Mouse (Mus musculus): Measurements from ENCODE around the gene Rac2.

The Rac2 gene

GRCm38 (mm10) chr15:78572658-78573397 is at the start of gene Rac2:
Rac2 (minus strand) TSS chr15:78572783.
- no peak for DNase-seq (ENCODE audit: low read depth)

GRCm38 (mm10) chr15:78616973-78617372 is 44.4 kb upstream of the Rac2 start:
- no peak for DNase-seq (ENCODE audit: low read depth)

GRCm38 (mm10) chr15:78614536-78614935 is 42.0 kb upstream of the Rac2 start:
- DNase-seq (ENCODE audit: low read depth): no peak

GRCm38 (mm10) chr15:78610705-78611462 is 38.3 kb upstream of the Rac2 start:
- no peak for DNase-seq (ENCODE audit: low read depth)

- DNase-seq (ENCODE audit: low read depth): no peak
Measured at GRCm38 (mm10) chr15:78607463-78607862, 34.9 kb upstream of the Rac2 start.

GRCm38 (mm10) chr15:78606059-78606458 is 33.5 kb upstream of the Rac2 start:
- DNase-seq (ENCODE audit: low read depth): no peak

GRCm38 (mm10) chr15:78605371-78605791 is 32.8 kb upstream of the Rac2 start:
- DNase-seq (ENCODE audit: low read depth): no peak

GRCm38 (mm10) chr15:78604255-78604654 is 31.7 kb upstream of the Rac2 start:
- no peak for DNase-seq (ENCODE audit: low read depth)

GRCm38 (mm10) chr15:78601180-78601579 is 28.6 kb upstream of the Rac2 start:
- DNase-seq (ENCODE audit: low read depth): no peak

GRCm38 (mm10) chr15:78599529-78600193 is 27.1 kb upstream of the Rac2 start:
- no peak for DNase-seq (ENCODE audit: low read depth)

- no peak for DNase-seq (ENCODE audit: low read depth)
Measured at GRCm38 (mm10) chr15:78599124-78599523, 26.5 kb upstream of the Rac2 start.

GRCm38 (mm10) chr15:78597729-78598128 is 25.1 kb upstream of the Rac2 start:
- no peak for DNase-seq (ENCODE audit: low read depth)

GRCm38 (mm10) chr15:78596914-78597313 is 24.3 kb upstream of the Rac2 start, which contains the start of gene Cyth4:
Cyth4 (plus strand) TSS chr15:78597047.
- DNase-seq (ENCODE audit: low read depth): no peak

GRCm38 (mm10) chr15:78596504-78596903 is 23.9 kb upstream of the Rac2 start:
- DNase-seq (ENCODE audit: low read depth): no peak

- DNase-seq (ENCODE audit: low read depth): no peak
Measured at GRCm38 (mm10) chr15:78595468-78595867, 22.9 kb upstream of the Rac2 start.

- DNase-seq (ENCODE audit: low read depth): no peak
Measured at GRCm38 (mm10) chr15:78594831-78595230, 22.2 kb upstream of the Rac2 start.

GRCm38 (mm10) chr15:78593896-78594425 is 21.4 kb upstream of the Rac2 start:
- no peak for DNase-seq (ENCODE audit: low read depth)

- no peak for DNase-seq (ENCODE audit: low read depth)
Measured at GRCm38 (mm10) chr15:78592452-78592968, 19.9 kb upstream of the Rac2 start.

GRCm38 (mm10) chr15:78591680-78592451 is 19.3 kb upstream of the Rac2 start:
- DNase-seq (ENCODE audit: low read depth): no peak

GRCm38 (mm10) chr15:78590785-78591184 is 18.2 kb upstream of the Rac2 start:
- DNase-seq (ENCODE audit: low read depth): no peak

GRCm38 (mm10) chr15:78589936-78590335 is 17.4 kb upstream of the Rac2 start:
- no peak for DNase-seq (ENCODE audit: low read depth)
